Comparison of ENCODE assay signal across 23 mouse cellular contexts in genomic region chr12:85499001-85499400, GRCm38 (mm10). TPM values are rescaled to one million over a fixed set of nuclear protein-coding genes. Genes with fewer than 3 reads are reported as not detected.
DNase-seq lines count a peak whose midpoint lies in the region; ATAC-seq and TF ChIP-seq lines count a peak whose summit lies in the region.
"Had no signal": no experiment of that assay in that cellular context is flagged by ENCODE, and none has a peak within 500 bp of the region (broad histone marks: within the 10 kb centered on the region; RNA-seq: fewer than 3 reads in every experiment).

No protein-coding gene starts in this region.

- H3K4me1 ChIP-seq in midbrain, postnatal 0 days (ENCODE audit: insufficient read depth, low read length): no peaks in the 10 kb centered on the region
- no peaks in the 10 kb centered on the region for H3K4me1 ChIP-seq in forebrain, embryonic 12.5 days
- H3K4me1 ChIP-seq: embryonic facial prominence, embryonic 12.5 days had no signal

- H3K4me3 ChIP-seq in C2C12 (ENCODE audit: insufficient read depth, poor library complexity, severe bottlenecking) (no peak overlapping the region), myocyte (no peak overlapping the region)
- H3K4me3 ChIP-seq in midbrain, postnatal 0 days (ENCODE audit: low read depth, low read length): no peak overlapping the region
- H3K4me3 ChIP-seq in forebrain, embryonic 12.5 days (replicated peaks): no peak overlapping the region
- H3K4me3 ChIP-seq in left cerebral cortex, adult 2 months: no peak overlapping the region
- H3K4me3 ChIP-seq: embryonic facial prominence, embryonic 10.5 days; embryonic facial prominence, embryonic 12.5 days had no signal

- WGBS in midbrain, postnatal 0 days: 78% methylated on average over 8 of the region's 8 CpGs
- 87% methylated on average over 8 of the region's 8 CpGs for WGBS in forebrain, embryonic 12.5 days

- no peak for TF ChIP-seq CTCF in C2C12 (IDR thresholded peaks at IDR 0.05; ENCODE audit: control insufficient read depth, insufficient read depth, insufficient read length)
- TF ChIP-seq CTCF in midbrain, postnatal 0 days (IDR thresholded peaks at IDR 0.05): no peak
- no peak for TF ChIP-seq CTCF in left cerebral cortex, adult 2 months (IDR thresholded peaks at IDR 0.05)

- ATAC-seq in midbrain, postnatal 0 days (ENCODE audit: low FRiP score): no peak
- no peak for ATAC-seq in forebrain, embryonic 12.5 days (ENCODE audit: low FRiP score)
- ATAC-seq: activated CD4-positive, CD25-positive, alpha-beta regulatory T cell, adult 4 months; forebrain, embryonic 14.5 days; forebrain, embryonic 16.5 days; Patski had no signal

- DNase-seq in thymus, postnatal 0 days (ENCODE audit: low spot score): peak; percentile 45
- DNase-seq in thymus, postnatal 25 days: no peak
- peak; percentile 22 for DNase-seq in A20 (ENCODE audit: low read depth, low spot score)
- DNase-seq in midbrain, postnatal 0 days (ENCODE audit: low spot score): no peak
- DNase-seq in left cerebral cortex, adult 2 months (ENCODE audit: extremely low spot score in 1 of 2, low spot score in 2 of 2): no peak
- DNase-seq: adrenal gland, adult 8-10 months; adrenal gland, postnatal 14 days; adrenal gland, postnatal 36 days; cerebellum, adult 11-12 months; cerebellum, adult 2 months; cerebellum, adult 9-10 months; cerebellum, postnatal 10 days; cerebellum, postnatal 25 days had no signal

- H3K79me2 ChIP-seq in C2C12 (ENCODE audit: control insufficient read depth, insufficient read depth): no peaks in the 10 kb centered on the region
- no peaks in the 10 kb centered on the region for H3K79me2 ChIP-seq in myocyte (ENCODE audit: control insufficient read depth, insufficient read depth)

- H3K9ac ChIP-seq in midbrain, postnatal 0 days (replicated peaks; ENCODE audit: low read length, poor library complexity, severe bottlenecking): no peak overlapping the region
- H3K9ac ChIP-seq in forebrain, embryonic 12.5 days: no peak overlapping the region
- H3K9ac ChIP-seq: embryonic facial prominence, embryonic 12.5 days had no signal

- H3K9me3 ChIP-seq in midbrain, postnatal 0 days (ENCODE audit: low read length): no peaks in the 10 kb centered on the region
- 0 out of 2 replicates have a peak, but pooled peaks cover 3% of the 10 kb centered on the region for H3K9me3 ChIP-seq in forebrain, embryonic 12.5 days
- H3K9me3 ChIP-seq: embryonic facial prominence, embryonic 12.5 days had no signal

- H3K4me2 ChIP-seq in myocyte (ENCODE audit: low read depth): peak overlapping the region; percentile 31
- no peak overlapping the region for H3K4me2 ChIP-seq in midbrain, postnatal 0 days (ENCODE audit: low read depth, low read length, poor library complexity, severe bottlenecking)
- no peak overlapping the region for H3K4me2 ChIP-seq in forebrain, embryonic 12.5 days
- H3K4me2 ChIP-seq: embryonic facial prominence, embryonic 12.5 days had no signal

- H3K27ac ChIP-seq in midbrain, postnatal 0 days (ENCODE audit: low read depth, low read length): no peak overlapping the region
- no peak overlapping the region for H3K27ac ChIP-seq in forebrain, embryonic 12.5 days
- H3K27ac ChIP-seq in left cerebral cortex, adult 2 months: no peak overlapping the region
- H3K27ac ChIP-seq: embryonic facial prominence, embryonic 10.5 days; embryonic facial prominence, embryonic 12.5 days had no signal

- H3K27me3 ChIP-seq in C2C12 (ENCODE audit: control insufficient read depth, insufficient read depth, insufficient read length) (no peaks in the 10 kb centered on the region), myocyte (ENCODE audit: control insufficient read depth, insufficient read depth, insufficient read length) (no peaks in the 10 kb centered on the region)
- no peaks in the 10 kb centered on the region for H3K27me3 ChIP-seq in midbrain, postnatal 0 days (ENCODE audit: insufficient read depth, low read length)
- no peaks in the 10 kb centered on the region for H3K27me3 ChIP-seq in forebrain, embryonic 12.5 days
- H3K27me3 ChIP-seq: embryonic facial prominence, embryonic 12.5 days; Patski had no signal

- no peak overlapping the region for H3ac ChIP-seq in C2C12 (ENCODE audit: control insufficient read depth, insufficient read length, low read depth)
- H3ac ChIP-seq in myocyte (ENCODE audit: control insufficient read depth, insufficient read length): no peak overlapping the region

- H3K36me3 ChIP-seq in C2C12 (ENCODE audit: control insufficient read depth, insufficient read depth) (no peaks in the 10 kb centered on the region), myocyte (ENCODE audit: control insufficient read depth, insufficient read depth) (no peaks in the 10 kb centered on the region)
- no peaks in the 10 kb centered on the region for H3K36me3 ChIP-seq in midbrain, postnatal 0 days (ENCODE audit: insufficient read depth, low read length)
- H3K36me3 ChIP-seq in forebrain, embryonic 12.5 days (replicated peaks): no peaks in the 10 kb centered on the region
- H3K36me3 ChIP-seq: embryonic facial prominence, embryonic 10.5 days; embryonic facial prominence, embryonic 12.5 days; G1E had no signal

- no peak for TF ChIP-seq POLR2A in myocyte (IDR thresholded peaks at IDR 0.05; ENCODE audit: insufficient read length, low read depth)

- intact Hi-C loops in left cerebral cortex, adult 2 months (cut with DNase I): no loop called here

- H3K79me3 ChIP-seq in C2C12 (ENCODE audit: low read depth): no peaks in the 10 kb centered on the region

TF ChIP-seq in C2C12, 6 proteins besides CTCF, POLR2A, EP300 and RAD21:
- TF ChIP-seq CEBPB (IDR thresholded peaks at IDR 0.05; ENCODE audit: low read depth): no peak
- peak; percentile 26 for TF ChIP-seq USF1 (IDR thresholded peaks at IDR 0.05; ENCODE audit: low read depth)
- no peak for TF ChIP-seq MAX (IDR thresholded peaks at IDR 0.05)
TF ChIP-seq in C2C12: peak in this region for 1.

TF ChIP-seq in myocyte, 11 proteins besides CTCF, POLR2A, EP300 and RAD21:
- no peak for TF ChIP-seq MYOG (IDR thresholded peaks at IDR 0.05; ENCODE audit: control insufficient read depth in 1 of 3, insufficient read depth in 1 of 3, insufficient read length in 2 of 3, low read depth in 2 of 3)
- TF ChIP-seq MAX (IDR thresholded peaks at IDR 0.05; ENCODE audit: low read depth): no peak
- no peak for TF ChIP-seq E2F4 (IDR thresholded peaks at IDR 0.05; ENCODE audit: insufficient read depth)
- TF ChIP-seq REST (IDR thresholded peaks at IDR 0.05; ENCODE audit: insufficient read depth, insufficient read length): no peak
- TF ChIP-seq TCF12 (IDR thresholded peaks at IDR 0.05; ENCODE audit: insufficient read depth, poor library complexity, severe bottlenecking): no peak
- TF ChIP-seq MYOD1 (IDR thresholded peaks at IDR 0.05; ENCODE audit: control insufficient read depth in 1 of 3, insufficient read length in 2 of 3, low read depth in 2 of 3): peak in 1 of 3 experiments; percentile 71
- no peak for TF ChIP-seq CEBPB (IDR thresholded peaks at IDR 0.05; ENCODE audit: insufficient read depth, poor library complexity, severe bottlenecking)
- TF ChIP-seq USF1 (IDR thresholded peaks at IDR 0.05; ENCODE audit: low read depth): peak; percentile 24
- no peak for TF ChIP-seq POLR2AphosphoS2 (IDR thresholded peaks at IDR 0.05; ENCODE audit: insufficient read length, low read depth)
- no peak for TF ChIP-seq TCF3 (IDR thresholded peaks at IDR 0.05; ENCODE audit: insufficient read length, low read depth)

RNA-seq across cellular contexts. Expression of gene Fos, which starts 25.3 kb away (rescaled TPM):
- 3.9 and 4.9 TPM in 2 replicates for polyA plus RNA-seq in thymus, postnatal 0 days (2015; fragmentation: Nextera tagmentation; extraction: Ambion mirVana)
- 2.7 TPM for polyA plus RNA-seq in C2C12 (2012; fragmentation: generic; extraction: Trizol)
- 3.1 TPM for polyA plus RNA-seq in myocyte (2012; fragmentation: generic; extraction: Trizol)
- 9.7 and 14.6 TPM in 2 replicates for total RNA-seq in midbrain, postnatal 0 days (2014; rRNA removed)
- 7.3 and 10.0 TPM in 2 replicates for polyA plus RNA-seq in midbrain, postnatal 0 days (2015; fragmentation: Nextera tagmentation; extraction: Ambion mirVana)
- 0.80 and 1.1 TPM in 2 replicates for polyA plus RNA-seq in forebrain, embryonic 12.5 days (2016; fragmentation: Nextera tagmentation; extraction: Ambion mirVana)
- 10 to 100 TPM; 56.9 to 88.9 TPM for total RNA-seq in left cerebral cortex, adult 2 months (2021)

Comparison
In these comparisons a context has a peak if more than half of its experiments do, and no peak if none do; other contexts are left out.
1. DNase-seq: peak in thymus, postnatal 0 days (single experiment) and A20 (single experiment); none in thymus, postnatal 25 days (single experiment), midbrain, postnatal 0 days (single experiment) and left cerebral cortex, adult 2 months (0 of 2).